Mouse (Mus musculus) liver, embryonic 14.5 days (tissue): ENCODE results near the gene Dmp1. TPM values are rescaled to one million over a fixed set of nuclear protein-coding genes. Genes with fewer than 3 reads are reported as not detected.

Experiments used
- ATAC-seq: fragments of 200-750 bp; cut with Nextera tagmentation; 2 replicates; pipeline ENCODE4 v1.8.0; 2017; ENCODE audit warnings: moderate number of reproducible peaks, mild to moderate bottlenecking, moderate library complexity; ENCODE audit not compliant: insufficient read depth
- DNase-seq, 3 experiments: peaks; one replicate each; pipeline ENCODE4 v3.0.0-alpha.2; 2012 to 2013; ENCODE audit warnings: low read depth in 3 of 3, low spot score in 3 of 3
- H3K27ac ChIP-seq: fragments of 300-500 bp; sonication (generic); 2 replicates; pipeline ENCODE4 v1.5.1; 2014; ENCODE audit warnings: moderate library complexity, mild to moderate bottlenecking, control low read depth, inconsistent platforms
- H3K27me3 ChIP-seq: fragments of 300-500 bp; sonication (generic); 2 replicates; pipeline ENCODE4 v1.6.1; 2014; ENCODE audit warnings: mild to moderate bottlenecking, low read length, moderate library complexity; ENCODE audit not compliant: control insufficient read depth, insufficient read depth
- H3K36me3 ChIP-seq: fragments of 300-500 bp; sonication (generic); replicated peaks from 2 replicates; pipeline ENCODE4 v1.6.1; 2014; ENCODE audit warnings: low read depth; ENCODE audit not compliant: control insufficient read depth, insufficient read depth
- H3K4me1 ChIP-seq, 2 experiments: fragments of 200-500 bp in 1 of 2; fragments of 300-500 bp in 1 of 2; sonication (generic) in 1 of 2; replicated peaks; 2 replicates each; pipeline ENCODE4 v1.6.1; 2012 to 2014; ENCODE audit warnings: antibody characterized with exemption in 1 of 2, inconsistent platforms in 1 of 2, low read length in 1 of 2; ENCODE audit not compliant: control insufficient read depth in 2 of 2, insufficient read depth in 2 of 2
- H3K4me2 ChIP-seq: fragments of 300-500 bp; sonication (generic); 2 replicates; pipeline ENCODE4 v1.6.1; 2014; ENCODE audit warnings: low read depth, mild to moderate bottlenecking, control low read depth, moderate library complexity
- H3K4me3 ChIP-seq, 2 experiments: fragments of 200-500 bp in 1 of 2; fragments of 300-500 bp in 1 of 2; sonication (generic) in 1 of 2; 2 replicates each; pipeline ENCODE4 v1.5.1; 2012 to 2014; ENCODE audit warnings: low read depth in 2 of 2, low read length in 2 of 2, mild to moderate bottlenecking in 2 of 2, control low read depth in 1 of 2, inconsistent platforms in 1 of 2, moderate library complexity in 1 of 2; ENCODE audit not compliant: insufficient read depth in 1 of 2
- H3K9ac ChIP-seq: fragments of 300-500 bp; sonication (generic); replicated peaks from 2 replicates; pipeline ENCODE4 v1.6.1; 2014; ENCODE audit warnings: mild to moderate bottlenecking, control low read depth, moderate library complexity
- H3K9me3 ChIP-seq: fragments of 300-500 bp; sonication (generic); 2 replicates; pipeline ENCODE4 v1.6.1; 2016; ENCODE audit warnings: low read length, mixed read lengths; ENCODE audit not compliant: control insufficient read depth
- CTCF ChIP-seq: IDR thresholded peaks from 2 replicates; pipeline ENCODE4 v1.5.1; 2016; ENCODE audit warnings: antibody characterized with exemption, low read depth, control low read depth
- EP300 ChIP-seq: IDR thresholded peaks from 2 replicates; pipeline ENCODE4 v1.6.1; 2016; ENCODE audit warnings: antibody characterized with exemption, low read depth
- WGBS: fragments of 180-500 bp; shearing (Covaris S2); extraction: QIAGEN DNeasy Blood & Tissue Kit; methylation state at CpG from one replicate; pipeline ENCODE4 v1.1.7; 2014; ENCODE audit not compliant: insufficient replicate concordance; 5-methylcytosine and 5-hydroxymethylcytosine counted together
- polyA plus RNA-seq, 2 experiments: library from polyadenylated mRNA; depleted of rRNA in 1 of 2; stranded (reverse) in 1 of 2; unstranded in 1 of 2; fragments of >200 nt; fragmentation: Nextera tagmentation in 1 of 2; extraction: Ambion mirVana in 1 of 2; gene quantifications; 2 replicates each; pipeline versions ENCODE4 v1.2.1 to v1.2.3; 2012 to 2014

Gene Dmp1
- polyA plus RNA-seq, 2 experiments: not detected

GRCm38 (mm10) chr5:104224750-104225149 lies 22.3 kb downstream of the Dmp1 start:
- Histone ChIP-seq H3K4me2 (no peak overlapping the region), H3K4me3 (no peak overlapping the region), H3K27me3 (no peaks in the 10 kb centered on the region), H3K4me1 (no peaks in the 10 kb centered on the region), H3K36me3 (no peaks in the 10 kb centered on the region), H3K9ac (no peak overlapping the region), H3K27ac (no peak overlapping the region), H3K9me3 (no peaks in the 10 kb centered on the region)
- DNase-seq (no peak), ATAC-seq (no peak)
- TF ChIP-seq EP300 (no peak), CTCF (no peak)

DNA sequence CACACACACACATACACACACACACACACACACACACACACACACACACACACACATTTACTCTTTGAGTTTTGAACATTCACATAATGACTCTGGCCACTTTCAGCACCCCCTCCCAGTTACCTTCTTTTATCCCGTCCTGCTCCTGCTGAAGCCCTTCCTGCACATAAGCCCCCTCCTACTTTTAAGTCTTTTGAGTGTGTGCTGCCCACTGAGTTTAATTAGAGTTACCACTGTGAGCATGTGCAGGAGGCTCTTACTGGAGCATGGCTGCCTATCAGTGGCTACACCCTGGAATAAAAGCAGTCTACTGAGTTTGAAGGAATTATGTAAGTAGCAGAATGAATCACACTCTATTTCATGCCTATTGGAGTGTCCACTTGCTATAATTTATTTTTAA lies 26.1 kb downstream of the Dmp1 start:
- TF ChIP-seq EP300 (no peak), CTCF (no peak)
- Histone ChIP-seq H3K27me3 (no peaks in the 10 kb centered on the region), H3K36me3 (no peaks in the 10 kb centered on the region), H3K4me3 (no peak overlapping the region), H3K4me1 (no peaks in the 10 kb centered on the region), H3K9me3 (no peaks in the 10 kb centered on the region), H3K27ac (no peak overlapping the region), H3K9ac (no peak overlapping the region), H3K4me2 (no peak overlapping the region)
- no peak for DNase-seq
- 67% methylated on average over 1 of the region's 1 CpGs for WGBS
- ATAC-seq: no peak

DNA sequence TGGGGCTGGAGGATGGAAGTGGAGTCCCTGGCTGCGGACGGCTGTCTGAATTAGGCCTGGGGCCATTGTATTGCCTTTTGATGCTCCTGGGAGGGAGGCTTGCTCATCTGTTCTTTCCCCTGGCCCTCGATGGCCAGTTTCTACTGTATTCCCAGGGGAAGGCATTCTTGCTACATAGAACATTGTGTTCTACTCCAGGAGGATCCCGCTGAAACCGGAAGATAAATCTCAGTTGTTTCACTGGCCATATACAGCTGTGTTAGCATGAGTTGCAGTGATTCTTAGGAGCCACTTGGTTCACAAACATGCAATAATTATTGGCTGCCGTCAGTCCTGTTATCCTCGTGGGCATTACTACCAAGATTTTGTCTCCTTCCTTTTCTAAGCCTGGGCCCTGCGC lies 34.3 kb downstream of the Dmp1 start:
- DNase-seq (no peak), ATAC-seq (no peak)
- WGBS: 67% methylated on average over 8 of the region's 8 CpGs
- no peaks in the 10 kb centered on the region for H3K36me3 ChIP-seq
- H3K9ac ChIP-seq: no peak overlapping the region
- no peak for TF ChIP-seq EP300
- TF ChIP-seq CTCF: no peak
- H3K27me3 ChIP-seq: no peaks in the 10 kb centered on the region
- no peaks in the 10 kb centered on the region for H3K4me1 ChIP-seq
- H3K27ac ChIP-seq: no peak overlapping the region
- H3K4me2 ChIP-seq: no peak overlapping the region
- H3K9me3 ChIP-seq: no peaks in the 10 kb centered on the region
- no peak overlapping the region for H3K4me3 ChIP-seq

DNA sequence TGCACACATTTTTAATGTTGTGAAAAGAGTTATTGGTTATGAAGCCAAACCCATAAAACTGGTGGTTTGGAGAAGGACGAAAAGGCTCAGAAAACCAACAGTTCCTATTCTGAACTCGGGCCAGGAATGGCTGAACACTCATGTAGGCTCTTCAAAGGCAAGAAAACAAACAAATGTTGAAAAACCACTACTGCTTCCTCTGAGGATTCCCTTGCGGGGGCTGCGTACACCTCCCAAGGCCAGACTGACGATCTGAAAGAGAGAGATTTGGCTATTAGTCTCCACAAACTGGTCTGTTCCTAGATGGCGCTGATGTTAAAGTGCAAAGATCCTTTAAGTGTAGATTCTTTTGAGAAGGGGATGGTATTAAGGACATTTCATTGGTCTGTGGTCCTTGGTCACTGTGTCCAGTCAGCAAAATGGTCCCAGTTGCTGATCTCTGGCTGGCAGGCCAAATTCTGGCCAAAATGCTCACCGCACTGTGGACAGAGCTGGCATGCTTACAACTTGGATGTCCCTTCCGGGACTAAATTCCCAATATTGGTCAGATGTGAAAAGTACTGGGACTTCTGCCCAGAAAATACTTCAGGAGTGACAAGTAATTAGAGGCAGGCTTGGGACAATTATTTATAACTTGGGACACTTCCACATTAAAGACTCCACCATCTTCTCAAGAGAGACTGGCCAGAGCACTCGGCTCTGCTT lies 37.4 kb downstream of the Dmp1 start:
- no peak overlapping the region for H3K27ac ChIP-seq
- ATAC-seq (no peak), DNase-seq (no peak)
- no peak for TF ChIP-seq CTCF
- TF ChIP-seq EP300: no peak
- no peak overlapping the region for H3K4me3 ChIP-seq
- no peak overlapping the region for H3K4me2 ChIP-seq
- H3K36me3 ChIP-seq: no peaks in the 10 kb centered on the region
- H3K9ac ChIP-seq: no peak overlapping the region
- H3K4me1 ChIP-seq: no peaks in the 10 kb centered on the region
- H3K27me3 ChIP-seq: no peaks in the 10 kb centered on the region
- WGBS: 52% methylated on average over 9 of the region's 9 CpGs
- H3K9me3 ChIP-seq: no peaks in the 10 kb centered on the region

DNA sequence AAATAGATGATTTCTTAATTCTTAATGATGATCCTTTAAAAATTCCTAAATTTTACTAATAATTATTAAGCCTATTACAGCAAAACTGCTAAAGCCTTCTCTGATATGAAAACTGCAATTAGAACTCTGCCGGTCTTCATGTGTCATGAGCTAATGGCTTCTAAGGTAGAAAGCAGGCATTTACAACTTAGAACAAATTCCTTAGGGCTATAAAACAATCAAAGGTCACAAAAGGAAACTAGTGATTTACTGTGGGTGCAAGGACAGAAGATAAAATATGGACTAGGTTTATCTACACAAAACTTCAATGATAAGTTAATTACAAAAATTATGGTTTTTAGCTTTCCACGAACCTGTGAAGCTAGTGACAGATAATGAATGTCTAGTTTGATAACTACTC lies 41.8 kb downstream of the Dmp1 start:
- Histone ChIP-seq H3K27me3 (no peaks in the 10 kb centered on the region), H3K9ac (no peak overlapping the region), H3K4me3 (no peak overlapping the region), H3K27ac (no peak overlapping the region), H3K4me1 (no peaks in the 10 kb centered on the region), H3K4me2 (no peak overlapping the region), H3K9me3 (no peaks in the 10 kb centered on the region), H3K36me3 (no peaks in the 10 kb centered on the region)
- ATAC-seq (no peak), DNase-seq (no peak)
- TF ChIP-seq EP300 (no peak), CTCF (no peak)
- 53% methylated on average over 2 of the region's 2 CpGs for WGBS
